Mouse (Mus musculus): ENCODE measurements around the gene Stk39. TPM values are rescaled to one million over a fixed set of nuclear protein-coding genes. Genes with fewer than 3 reads are reported as not detected.
A peak's percentile ranks its signal among the peaks of the same experiment; 100 is the strongest.

Gene Stk39
- 13.1 and 14.7 TPM in 2 replicates for polyA plus RNA-seq (2015; fragmentation: Nextera tagmentation; extraction: Ambion mirVana)

DNA sequence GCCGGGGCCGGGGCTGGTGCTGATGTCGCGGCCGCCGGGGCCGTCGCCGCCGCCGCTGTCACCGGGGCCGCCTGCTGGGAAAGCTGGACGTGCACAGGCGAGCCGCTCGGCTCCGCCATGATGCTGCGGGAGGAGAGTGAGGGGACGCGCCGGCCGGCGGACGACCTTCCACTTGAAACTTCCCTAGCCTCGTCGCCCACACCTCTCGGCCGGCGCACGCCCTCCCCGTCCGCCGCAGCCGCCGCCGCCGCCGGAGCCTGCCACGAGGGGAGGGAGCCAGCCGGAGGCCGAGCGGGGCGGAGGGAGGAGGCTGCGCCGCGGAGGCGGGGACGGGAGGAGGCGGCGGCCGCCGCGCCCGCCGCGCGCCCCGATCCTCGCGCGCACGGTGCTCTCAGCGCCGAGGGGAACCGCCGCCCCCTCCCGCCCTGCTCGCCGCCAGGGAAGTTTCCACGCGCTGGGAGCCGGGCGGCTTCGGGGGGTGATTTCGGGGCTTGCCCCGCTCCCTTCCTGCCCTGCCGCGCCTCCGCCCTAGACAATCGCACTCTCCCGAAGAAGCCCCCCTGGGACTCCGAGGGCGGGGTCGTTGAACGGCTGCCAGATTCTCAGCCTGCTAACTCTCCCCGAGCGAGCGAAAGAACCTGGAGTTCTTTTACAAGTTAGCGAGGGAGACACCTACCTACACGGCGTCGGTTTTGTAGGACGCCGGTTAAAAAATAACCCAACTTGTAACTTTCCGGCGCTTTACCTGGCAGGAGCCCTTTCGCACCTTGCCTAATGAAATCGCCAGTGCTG, at the start of gene Stk39:
Stk39 (minus strand) TSS at position 510 of the 792 bp plus-strand sequence.
- peak; percentile 64 for DNase-seq (ENCODE audit: low spot score)

GRCm38 (mm10) chr2:68515409-68515808, 43.3 kb upstream of the Stk39 start:
- DNase-seq (ENCODE audit: low spot score): no peak

DNA sequence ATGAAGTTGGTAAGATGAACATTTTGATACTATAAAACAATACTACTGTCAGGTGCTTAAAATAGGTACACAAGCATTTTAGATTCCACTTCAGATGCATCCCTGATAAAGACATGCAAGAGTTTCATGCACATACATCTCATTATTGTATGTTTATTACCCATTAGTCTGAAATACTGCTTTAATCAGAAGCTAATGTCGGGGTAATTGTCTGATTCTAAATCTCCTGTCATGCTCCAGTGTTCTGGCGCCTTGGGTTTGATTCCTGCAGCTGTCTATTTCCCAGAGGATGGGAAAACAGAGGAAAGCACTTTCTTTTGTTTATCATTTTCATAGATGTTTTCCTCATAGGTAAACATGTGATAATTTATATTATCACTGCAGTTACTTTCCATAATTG, 31.1 kb upstream of the Stk39 start:
- DNase-seq (ENCODE audit: low spot score): no peak

DNA sequence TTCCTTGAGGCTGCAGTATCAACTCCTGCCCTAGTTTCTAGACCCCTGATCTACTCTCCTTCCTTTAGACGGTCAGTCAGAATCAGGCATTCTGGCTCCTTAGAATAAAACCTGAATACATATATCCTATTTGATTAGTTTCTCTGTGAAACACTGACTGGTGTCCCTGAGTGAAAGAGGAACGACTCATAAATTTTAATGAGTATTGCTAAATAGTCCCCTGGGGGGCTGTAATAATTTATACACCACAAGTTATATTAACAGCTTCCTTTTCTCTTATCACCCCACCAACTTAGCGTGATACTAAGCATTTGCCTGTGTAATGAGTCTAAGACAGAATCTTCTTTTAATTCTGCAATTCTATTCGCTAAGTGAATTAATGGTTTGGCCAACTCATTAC, 30.7 kb upstream of the Stk39 start:
- DNase-seq (ENCODE audit: low spot score): no peak

GRCm38 (mm10) chr2:68502236-68502635, 30.2 kb upstream of the Stk39 start:
- DNase-seq (ENCODE audit: low spot score): no peak

GRCm38 (mm10) chr2:68486275-68486674, 14.2 kb upstream of the Stk39 start:
- no peak for DNase-seq (ENCODE audit: low spot score)

- DNase-seq (ENCODE audit: low spot score): peak; percentile 18
Measured at GRCm38 (mm10) chr2:68485141-68485540, 13.1 kb upstream of the Stk39 start.

- no peak for DNase-seq (ENCODE audit: low spot score)
Measured at GRCm38 (mm10) chr2:68482896-68483295, 10.8 kb upstream of the Stk39 start.

DNA sequence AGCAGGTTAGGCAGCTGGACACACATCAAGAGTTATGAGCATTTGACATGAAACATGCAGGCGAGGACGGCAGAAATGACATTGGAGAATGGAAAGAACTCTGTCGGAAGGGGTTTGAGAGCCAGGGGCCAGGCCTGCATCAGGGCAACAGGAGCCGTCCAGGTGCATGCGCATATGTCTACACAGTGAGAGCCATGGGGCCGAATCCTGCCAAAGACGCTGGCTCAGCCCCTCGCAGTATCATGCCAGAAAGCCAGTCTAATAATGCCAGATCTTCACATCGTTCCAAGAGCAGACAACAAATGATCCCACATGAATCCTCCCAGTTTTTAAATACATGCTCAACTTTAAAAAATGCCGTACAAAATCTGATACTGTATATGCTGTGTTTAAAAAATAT, 7.8 kb upstream of the Stk39 start:
- no peak for DNase-seq (ENCODE audit: low spot score)

- DNase-seq (ENCODE audit: low spot score): no peak
Measured at GRCm38 (mm10) chr2:68472921-68473320, 853 bp upstream of the Stk39 start.

DNA sequence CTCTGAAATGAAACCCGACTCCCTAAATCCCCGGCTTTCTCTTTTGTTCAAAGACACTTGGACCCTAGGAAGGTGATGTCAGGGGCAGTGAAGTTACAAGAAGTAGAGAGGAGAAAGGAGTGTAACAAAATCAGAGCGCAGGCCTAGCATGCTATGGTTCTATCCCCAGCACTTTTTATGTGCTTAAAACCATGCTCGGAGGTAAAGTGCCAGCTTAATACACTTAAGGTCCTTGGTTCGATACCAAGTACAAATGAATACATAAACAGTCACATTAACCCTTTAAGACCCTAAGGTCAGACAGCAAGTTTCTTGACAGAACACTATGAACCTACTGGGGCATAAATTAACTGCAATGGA, 463 bp upstream of the Stk39 start:
- no peak for DNase-seq (ENCODE audit: low spot score)

DNA sequence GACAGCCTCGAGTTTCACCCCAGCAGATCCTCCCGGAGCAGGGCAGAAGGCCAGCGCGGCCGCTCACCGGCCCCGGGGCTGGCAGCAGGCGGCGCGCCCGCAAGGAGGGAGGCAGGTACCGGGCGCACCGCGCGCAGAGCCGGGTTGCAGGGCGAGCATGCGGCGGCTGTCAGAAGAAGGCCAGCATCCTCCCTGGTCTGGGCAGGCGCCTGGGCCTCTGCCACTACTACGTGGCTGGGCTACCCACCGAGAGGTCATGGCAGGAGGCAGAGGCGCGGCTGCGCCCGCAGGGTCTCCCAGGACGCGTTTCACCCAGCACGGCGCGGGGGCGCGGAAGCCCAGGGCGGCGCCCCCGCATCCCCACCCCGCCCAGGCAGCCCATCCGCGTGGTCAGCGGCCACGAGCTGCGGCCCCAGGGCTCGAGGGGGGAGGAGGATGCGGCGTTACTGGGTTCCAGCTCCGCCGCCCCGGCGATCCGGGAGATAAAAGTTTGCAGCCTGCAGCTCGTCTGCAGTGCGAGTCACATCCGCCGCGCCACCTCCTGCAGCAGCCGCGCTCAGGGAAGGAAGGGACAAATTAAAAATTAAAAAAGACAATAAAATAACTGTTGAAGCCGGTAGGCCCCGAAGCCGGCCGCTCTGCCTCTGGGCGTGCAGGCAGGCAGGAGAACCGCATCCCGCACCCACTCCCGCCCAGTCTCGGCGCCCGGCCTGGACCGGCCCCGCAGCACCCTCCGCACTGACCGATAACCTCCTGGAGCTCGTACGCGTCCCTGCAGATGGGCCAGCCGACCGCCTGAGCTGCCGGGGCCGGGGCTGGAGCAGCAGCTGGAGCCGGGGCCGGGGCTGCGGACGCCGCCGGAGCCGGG, 943 bp downstream of the Stk39 start:
- peak; percentile 54 for DNase-seq (ENCODE audit: low spot score)

- no peak for DNase-seq (ENCODE audit: low spot score)
Measured at GRCm38 (mm10) chr2:68469491-68469890, 2.6 kb downstream of the Stk39 start.

- DNase-seq (ENCODE audit: low spot score): peak; percentile 58
Measured at GRCm38 (mm10) chr2:68468698-68469097, 3.4 kb downstream of the Stk39 start.

- DNase-seq (ENCODE audit: low spot score): no peak
Measured at GRCm38 (mm10) chr2:68468259-68468658, 3.8 kb downstream of the Stk39 start.

DNA sequence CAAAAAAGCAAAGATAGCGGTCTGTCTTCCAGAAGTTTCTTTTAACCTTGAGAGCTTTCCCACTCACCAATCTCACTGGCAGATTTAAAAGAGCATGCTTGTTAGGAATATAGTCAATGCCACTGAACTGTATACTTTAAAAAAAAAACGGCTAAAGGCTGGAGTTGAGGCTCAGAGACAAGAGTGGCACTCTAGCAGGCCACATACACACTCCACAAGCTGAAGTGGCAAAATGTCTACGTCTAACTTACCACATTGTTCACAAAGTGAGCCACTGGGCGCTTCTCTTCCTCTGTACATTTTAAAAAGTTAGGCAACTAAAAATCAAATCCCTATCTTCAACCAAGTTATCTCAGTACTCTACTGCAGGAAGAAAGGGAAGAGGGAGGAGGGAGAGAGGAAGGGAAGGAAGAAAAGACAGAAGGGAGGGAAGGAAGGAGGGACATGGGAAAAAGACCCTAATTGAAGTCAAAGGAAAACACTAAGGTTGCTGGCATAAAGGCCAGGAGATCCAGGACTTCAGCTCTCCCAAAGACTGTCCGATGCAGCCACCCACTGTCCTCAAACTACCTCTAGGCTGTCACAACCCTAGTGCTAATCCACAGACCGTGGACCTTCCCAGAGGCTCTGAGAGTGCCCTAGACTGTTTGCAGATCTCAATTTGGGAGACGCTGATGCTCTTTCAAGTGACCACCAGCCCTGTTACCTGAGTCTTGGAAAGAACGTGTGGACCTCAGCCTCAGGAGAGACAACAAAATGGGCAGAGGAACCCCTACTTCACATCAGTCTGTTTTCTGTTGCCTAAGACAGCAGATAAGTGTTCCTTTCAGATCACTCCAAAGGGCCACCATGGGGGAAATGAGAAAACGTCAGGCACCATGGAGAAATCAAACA, 4.7 kb downstream of the Stk39 start:
- DNase-seq (ENCODE audit: low spot score): no peak

GRCm38 (mm10) chr2:68466124-68467070, 5.7 kb downstream of the Stk39 start:
- peak; percentile 75 for DNase-seq (ENCODE audit: low spot score)

- DNase-seq (ENCODE audit: low spot score): no peak
Measured at GRCm38 (mm10) chr2:68465266-68466123, 6.6 kb downstream of the Stk39 start.

GRCm38 (mm10) chr2:68464456-68464855, 7.6 kb downstream of the Stk39 start:
- DNase-seq (ENCODE audit: low spot score): no peak
